Mouse (Mus musculus): ENCODE measurements around the gene Nt5c3. TPM values are rescaled to one million over a fixed set of nuclear protein-coding genes. Genes with fewer than 3 reads are reported as not detected.
A peak's percentile ranks its signal among the peaks of the same experiment; 100 is the strongest.

Nt5c3 gene
- 44.5 and 52.0 TPM in 2 replicates for polyA plus RNA-seq (2012; rRNA removed)

DNA sequence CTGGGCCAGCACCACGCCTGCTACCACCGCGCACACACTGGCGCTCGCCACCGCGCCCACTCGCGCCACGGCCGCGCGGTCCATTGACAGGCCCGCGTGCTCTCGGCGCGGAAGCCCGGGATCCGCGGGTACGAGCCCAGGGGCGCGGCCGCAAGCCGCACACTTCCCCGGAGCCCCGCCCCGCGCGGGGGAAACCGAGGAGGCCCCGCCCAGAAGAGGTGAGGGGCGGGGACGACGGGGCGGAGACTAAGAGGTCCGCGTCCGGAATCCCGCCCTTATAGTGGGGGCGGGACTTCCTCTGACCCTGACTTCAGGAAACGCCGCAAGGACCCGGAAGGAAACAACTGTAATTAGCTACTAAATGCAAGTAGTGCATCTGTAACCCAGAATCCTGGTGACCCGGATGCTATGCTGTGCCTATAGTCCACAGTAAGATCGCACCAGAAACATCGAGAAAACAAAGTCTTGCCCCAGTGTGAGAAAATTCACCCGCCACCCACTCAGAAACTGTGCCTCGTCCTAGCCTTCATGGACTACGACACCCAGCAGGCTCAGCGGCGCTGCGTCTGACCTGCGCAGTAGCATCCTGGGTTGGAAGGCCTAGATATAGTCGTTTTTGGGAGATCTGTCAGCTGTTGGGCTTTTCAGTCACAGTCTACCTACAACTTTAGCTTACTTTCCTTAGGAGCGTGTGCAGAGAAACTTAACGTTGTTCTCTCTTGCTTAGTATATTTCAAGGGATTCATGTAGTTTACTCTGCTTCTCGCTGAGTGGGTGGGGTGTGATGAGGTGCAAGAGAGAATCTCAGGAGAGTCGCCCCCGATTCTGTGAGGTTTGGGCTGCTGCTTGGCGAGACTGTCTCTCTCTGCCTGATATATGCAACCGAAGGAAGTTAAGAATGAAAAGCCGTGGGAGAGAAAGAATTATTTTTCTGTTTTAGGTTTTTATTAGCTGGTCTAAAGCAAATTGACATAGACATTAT is at the start of gene Nt5c3, which contains the start of gene Vmn1r4:
Gene Nt5c3 (minus strand): TSS at position 207 of the 982 bp plus-strand sequence.
Gene Vmn1r4 (plus strand): TSS at position 290 of the 982 bp plus-strand sequence.
- DNase-seq (ENCODE audit: extremely low spot score in 1 of 2, low spot score in 1 of 2): peak; percentile 94

DNA sequence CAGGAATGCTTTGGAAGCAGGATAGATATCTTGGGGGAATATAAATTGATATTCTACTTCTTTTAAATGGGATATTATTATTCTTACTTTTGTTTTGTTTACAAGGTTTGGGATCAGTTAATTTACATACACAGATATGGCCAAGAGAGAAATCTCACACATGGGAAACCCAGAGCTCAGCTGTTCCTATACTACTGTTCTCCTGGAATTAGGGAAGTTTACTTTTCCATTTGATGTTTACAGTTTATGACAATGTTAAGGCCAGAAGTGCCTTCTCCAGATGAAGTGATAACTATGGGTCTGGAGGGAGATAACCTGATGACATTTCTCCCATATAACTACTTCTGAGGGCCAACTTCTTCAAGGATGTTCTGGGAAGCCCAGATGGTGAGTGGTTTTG is 46.2 kb upstream of the Nt5c3 start, which contains the start of gene Vmn1r5:
Gene Vmn1r5 (plus strand): TSS at position 301 of the 400 bp plus-strand sequence.
- no peak for DNase-seq (ENCODE audit: extremely low spot score in 1 of 2, low spot score in 1 of 2)

DNA sequence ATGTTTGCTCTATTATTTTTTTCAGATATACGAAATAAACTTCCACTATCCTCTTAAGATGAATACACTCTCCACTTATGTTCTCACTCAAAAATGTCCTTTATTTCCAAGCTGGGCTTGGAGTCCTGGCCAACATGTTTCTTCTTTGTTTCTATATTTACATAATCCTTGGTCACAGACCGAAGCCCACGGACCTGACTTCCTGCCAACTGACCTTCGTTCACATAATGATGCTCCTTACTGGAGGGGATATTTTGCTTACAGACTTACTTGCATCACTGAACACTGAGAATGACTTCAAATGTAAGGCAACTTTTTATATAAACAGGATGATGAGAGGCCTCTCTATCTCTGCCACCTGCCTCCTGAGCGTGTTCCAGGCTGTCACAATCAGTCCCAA is 32.7 kb upstream of the Nt5c3 start:
- no peak for DNase-seq (ENCODE audit: extremely low spot score in 1 of 2, low spot score in 1 of 2)

DNA sequence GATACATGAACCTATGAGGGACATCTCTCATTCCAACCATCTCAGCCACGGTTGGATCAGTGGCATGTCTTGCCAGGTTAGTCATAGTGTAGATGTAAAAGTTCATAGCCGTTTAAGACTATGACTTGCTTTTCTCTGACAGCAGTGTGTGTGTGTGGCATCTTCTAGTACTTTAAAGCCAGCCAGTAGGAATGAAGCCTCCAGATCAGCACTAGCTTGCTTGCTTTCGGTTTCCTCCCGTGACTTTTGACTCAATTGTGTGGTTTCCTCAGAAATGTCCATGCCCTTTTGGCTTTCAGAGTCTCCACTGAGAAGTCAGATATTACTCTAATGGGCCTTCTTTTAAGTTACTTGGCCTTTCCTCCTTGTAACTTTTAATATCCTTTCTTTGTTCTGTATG is 10.6 kb upstream of the Nt5c3 start:
- no peak for DNase-seq (ENCODE audit: extremely low spot score in 1 of 2, low spot score in 1 of 2)

DNA sequence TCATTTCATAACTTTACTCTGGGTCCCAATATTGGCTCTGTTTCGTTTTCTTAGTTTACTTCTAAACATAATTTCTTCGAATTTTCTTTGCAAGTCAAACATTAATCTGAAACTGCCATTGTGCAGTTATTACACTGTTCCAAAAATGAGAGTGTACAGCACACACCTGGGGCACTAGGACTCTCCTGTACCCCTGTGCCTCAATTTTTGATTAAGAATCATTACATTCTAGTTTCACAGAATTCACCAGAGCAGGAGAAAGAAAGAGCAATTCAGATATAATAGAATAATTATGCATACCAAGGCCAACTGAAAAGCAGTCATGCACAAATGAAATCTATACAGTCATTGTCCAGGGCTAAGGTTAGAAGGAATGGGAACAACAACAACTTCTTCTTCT is 8.7 kb upstream of the Nt5c3 start:
- no peak for DNase-seq (ENCODE audit: extremely low spot score in 1 of 2, low spot score in 1 of 2)

DNA sequence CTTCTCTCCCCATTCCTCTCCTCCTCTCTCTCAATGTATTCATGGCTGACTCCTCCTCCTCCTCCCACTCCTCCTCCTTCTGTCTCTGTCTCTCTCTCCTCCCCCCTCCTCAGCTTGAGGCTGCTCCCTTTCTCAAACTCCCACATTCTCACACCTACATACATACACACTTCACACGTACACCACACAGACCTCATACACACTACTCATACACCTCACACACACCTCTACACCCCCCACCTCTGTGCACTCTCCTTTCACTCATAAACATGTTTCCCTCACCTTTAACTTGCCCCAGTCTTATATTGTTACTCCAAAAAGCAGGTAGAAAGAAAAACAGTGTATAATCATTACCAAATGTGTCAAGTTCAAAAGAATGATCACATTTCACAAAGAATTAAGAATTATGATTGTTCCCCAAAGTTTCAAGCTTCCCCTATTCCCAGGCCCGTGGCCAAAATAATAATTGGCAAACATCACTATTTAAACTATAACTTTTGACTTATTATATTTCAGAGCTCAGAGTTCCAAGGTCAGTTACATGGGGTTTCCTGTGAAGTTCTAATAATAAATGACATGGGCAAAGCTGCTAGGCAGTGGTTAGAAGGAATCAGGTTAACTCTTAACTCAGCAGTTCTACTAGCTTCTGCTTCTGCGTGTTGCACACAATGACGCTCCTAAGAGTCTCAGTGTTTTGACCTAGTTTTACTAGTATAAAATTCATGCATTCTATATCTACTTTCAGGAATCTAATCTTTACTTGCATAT is 8.1 kb upstream of the Nt5c3 start:
- DNase-seq (ENCODE audit: extremely low spot score in 1 of 2, low spot score in 1 of 2): no peak

DNA sequence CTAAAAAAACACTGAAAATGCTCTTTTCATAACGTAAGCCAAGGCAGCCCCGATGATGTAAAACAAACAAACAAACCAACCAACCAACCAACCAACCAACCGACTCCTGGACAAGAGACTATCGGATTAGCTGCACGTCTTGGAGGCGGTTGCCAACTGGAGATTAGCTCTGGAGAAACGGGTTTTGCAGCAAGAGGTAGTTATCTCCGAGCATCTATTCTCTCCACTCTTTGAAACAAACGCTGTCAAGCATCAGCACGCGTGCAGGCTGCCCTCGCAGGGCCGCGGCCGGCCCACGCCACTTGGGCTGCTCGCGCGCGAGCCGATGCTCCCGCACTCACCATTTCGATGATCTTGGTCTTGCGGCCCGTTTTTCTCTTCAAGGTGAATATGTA is 404 bp downstream of the Nt5c3 start:
- no peak for DNase-seq (ENCODE audit: extremely low spot score in 1 of 2, low spot score in 1 of 2)

DNA sequence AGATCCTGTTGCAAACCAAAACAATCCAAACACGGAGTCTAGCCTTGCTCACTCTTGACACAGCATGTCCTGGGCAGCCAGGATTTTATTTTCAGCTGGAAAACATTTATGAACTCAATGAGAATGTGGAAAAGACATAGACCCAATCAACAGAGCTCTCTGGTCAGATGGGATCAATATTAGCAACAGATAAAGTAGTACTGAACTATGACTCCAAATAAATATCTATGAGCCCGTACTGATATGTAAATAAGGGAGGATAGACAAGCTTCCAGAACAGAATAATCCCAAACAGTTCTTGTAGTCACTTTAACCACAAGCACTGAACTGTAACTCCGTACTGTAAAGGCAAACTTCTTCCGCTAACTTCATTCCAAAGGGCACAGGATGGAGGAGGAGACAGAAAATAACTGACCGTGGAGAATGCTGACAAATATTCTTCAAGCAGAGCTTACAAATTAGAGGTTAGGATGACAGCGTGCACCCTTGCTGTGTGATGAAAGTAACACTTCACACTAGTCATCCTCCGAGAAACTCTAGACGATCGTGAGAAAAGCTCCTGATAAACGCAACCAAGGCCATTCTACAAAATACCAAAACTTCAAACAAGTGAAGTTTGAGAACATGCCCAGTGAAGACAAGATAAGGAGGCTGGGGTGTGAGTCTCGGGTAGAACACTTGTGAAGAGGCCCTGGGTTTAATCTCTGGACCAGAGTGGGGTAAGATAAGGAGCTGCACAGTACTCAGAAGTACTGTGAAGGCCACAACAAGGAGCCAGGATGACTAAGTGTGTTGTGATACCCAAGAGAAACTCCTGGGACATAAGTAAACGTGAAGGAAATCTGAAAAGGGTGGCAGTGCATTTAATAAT is 3.3 kb downstream of the Nt5c3 start:
- no peak for DNase-seq (ENCODE audit: extremely low spot score in 1 of 2, low spot score in 1 of 2)

DNA sequence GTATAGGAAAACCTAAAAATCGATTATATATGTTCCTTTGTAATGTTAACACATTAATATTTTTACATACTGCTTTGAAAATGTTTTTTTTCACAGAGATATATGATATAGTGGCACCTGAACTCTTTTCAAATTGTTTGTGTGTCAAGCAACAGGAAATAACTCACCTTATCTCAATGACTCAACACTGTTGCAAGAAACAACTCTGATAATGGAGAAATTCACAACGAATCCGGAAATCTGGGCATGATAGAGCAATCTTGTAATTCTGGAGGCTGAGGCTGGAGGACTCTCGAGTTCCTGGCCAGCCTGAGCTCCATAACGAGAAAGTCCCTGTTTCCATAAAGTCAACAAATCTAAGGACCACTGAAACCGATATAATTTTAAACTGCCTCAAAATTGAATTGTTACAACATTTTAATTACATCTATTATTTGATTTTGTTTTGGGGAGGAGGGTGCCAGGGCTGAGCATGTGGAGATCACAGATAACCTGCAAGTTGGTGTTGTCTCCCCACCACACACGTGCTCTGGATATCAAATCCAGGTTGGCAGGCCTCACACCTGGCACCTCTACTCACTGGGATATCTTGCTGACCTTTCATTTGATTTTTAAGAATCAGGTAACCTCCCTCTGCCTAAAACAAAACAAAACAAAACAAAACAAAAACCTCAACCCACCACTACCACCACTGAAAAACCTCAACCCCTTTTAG is 4.2 kb downstream of the Nt5c3 start:
- no peak for DNase-seq (ENCODE audit: extremely low spot score in 1 of 2, low spot score in 1 of 2)

DNA sequence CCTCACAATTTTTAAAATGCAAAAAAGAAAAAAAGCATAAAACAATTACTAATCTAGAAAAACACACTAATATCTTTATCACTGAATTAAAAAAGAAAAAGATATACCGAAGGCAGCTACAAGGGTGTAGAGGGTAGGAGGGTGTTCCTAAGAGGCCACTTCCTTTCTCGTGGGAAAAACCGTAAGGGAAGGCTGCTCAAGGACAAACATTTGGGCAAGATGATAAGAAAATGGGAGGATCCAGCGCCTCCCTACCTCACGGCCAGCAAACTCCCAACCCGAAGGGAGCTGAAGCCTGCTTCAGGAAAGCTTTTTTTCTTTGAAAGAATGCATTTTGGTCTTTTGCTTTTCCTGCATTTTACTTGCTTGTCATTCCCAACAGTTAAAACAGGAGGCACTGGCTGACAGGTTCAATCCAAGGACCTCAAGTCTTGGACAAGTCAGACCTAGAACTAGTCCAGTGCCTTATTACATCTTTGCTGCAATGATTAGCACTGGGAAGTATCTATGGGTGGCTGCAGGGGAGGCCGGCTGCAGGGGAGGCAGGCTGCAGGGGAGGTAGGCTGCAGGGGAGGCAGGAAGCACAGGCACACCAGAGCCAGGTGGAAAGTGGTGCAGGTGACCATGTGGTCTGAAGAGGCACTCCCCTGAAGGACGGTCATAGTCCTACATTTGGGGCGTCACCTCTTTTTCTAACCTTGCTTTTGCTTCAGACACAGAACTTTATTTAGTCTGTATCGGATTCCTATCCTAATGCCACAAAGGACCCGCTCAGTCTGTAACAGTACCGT is 6.0 kb downstream of the Nt5c3 start:
- DNase-seq (ENCODE audit: extremely low spot score in 1 of 2, low spot score in 1 of 2): no peak

DNA sequence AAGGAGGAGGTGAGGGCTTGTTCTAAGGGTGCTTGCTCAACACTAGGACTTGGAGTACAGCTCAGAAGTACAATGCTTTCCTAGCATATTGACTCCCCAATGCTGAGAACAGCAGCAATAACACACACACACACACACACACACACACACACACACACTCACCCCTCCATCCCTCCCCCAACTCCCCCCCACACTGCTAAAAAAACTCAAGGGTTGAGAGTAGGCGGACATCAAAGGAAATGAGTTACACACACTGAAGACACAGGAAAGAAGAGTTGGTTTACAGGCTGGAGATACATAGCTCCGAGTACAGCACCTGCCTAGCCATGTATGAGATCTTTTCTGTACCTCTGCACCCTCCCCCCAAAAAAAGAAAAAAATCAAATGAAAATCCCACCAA is 7.5 kb downstream of the Nt5c3 start:
- no peak for DNase-seq (ENCODE audit: extremely low spot score in 1 of 2, low spot score in 1 of 2)

DNA sequence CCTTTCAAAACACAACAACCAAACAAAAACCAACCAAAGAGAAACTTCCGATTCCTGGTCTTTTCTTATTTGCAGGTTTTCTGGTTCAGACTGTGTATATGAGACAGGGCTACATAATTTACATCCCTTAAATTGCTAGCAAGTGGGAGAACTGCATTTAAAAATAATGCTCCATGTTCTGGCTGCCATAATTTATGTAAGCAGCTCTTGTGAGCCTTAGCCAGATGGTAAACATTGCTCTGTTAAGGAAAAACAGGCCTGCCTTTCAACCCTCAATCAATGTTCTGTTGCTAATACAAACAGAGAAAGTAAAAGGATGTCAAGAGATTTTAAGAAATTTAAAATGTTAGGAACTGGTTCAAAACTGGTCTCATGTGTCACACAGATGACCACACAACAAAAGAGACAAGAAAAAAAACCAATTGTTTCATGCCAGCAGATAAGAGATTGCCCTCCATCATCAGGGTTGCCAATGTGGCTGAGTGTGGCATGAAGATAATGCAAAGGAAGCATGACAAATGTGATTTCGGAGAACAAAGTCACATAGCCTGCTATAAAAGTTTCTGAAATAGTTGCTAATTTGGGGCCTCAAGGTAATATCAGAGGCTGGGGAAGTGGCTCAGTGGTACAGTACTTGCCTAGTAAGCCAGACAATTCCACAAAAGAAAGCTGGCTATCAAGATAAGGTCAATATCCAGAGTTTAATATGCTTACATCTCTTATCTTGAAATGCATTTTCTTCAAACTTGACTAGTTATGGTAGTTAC is 10.5 kb downstream of the Nt5c3 start:
- DNase-seq (ENCODE audit: extremely low spot score in 1 of 2, low spot score in 1 of 2): no peak

DNA sequence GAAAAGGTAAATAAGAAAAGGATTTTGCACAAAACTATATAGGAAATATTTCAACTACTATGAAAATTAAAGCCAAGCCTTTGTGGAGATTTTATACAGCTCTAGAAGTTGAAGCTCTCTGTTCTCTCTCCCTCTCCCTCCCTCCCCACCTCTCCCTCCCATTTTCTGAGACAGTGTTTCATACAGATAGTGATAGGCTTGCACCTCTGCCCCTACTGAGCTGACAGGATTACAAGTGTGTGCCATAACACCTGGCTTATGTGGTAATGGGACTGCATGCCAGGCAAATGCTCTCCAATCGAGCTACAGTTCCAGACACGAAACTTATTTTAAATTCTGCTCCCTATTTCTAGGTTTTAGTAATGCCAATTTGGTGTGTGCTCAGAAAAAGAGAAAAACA is 12.8 kb downstream of the Nt5c3 start:
- no peak for DNase-seq (ENCODE audit: extremely low spot score in 1 of 2, low spot score in 1 of 2)

DNA sequence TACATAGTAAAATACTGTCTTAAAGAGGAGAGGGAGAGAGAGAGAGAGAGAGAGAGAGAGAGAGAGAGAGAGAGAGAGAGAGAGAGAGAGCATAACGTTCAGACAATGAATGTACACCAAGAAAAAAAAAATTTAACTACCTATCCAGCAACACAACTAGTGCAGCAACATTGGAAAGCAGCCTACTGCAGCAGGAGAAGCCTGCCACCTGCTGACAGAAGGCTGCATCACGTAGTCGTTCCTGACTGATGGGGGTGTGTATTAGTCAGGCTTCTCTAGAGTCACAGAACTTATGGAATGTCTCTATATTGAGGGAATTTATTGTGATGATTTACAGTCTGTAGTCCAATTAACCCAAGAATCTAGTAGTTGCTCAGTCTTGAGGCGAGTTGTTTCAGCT is 14.8 kb downstream of the Nt5c3 start:
- peak; percentile 43 to 79 for DNase-seq (ENCODE audit: extremely low spot score in 1 of 2, low spot score in 1 of 2)

DNA sequence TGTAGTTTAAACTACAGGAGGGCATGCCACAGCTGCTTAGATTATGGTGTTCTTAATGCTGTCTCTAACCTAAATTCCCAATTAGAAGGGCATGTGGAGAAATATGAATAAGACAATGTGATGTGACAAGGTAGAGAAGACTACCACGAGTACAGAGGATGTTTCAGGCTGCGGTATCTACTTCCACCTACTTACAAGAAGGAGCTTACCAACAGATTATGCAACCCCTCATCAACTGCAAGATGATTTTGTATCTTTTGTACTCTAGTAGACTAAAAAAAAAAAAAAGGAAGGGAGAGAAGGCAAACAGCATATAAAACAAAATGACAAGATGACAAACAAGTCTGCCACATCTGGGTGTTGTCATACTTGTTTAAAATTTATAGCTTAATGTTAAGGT is 15.3 kb downstream of the Nt5c3 start:
- no peak for DNase-seq (ENCODE audit: extremely low spot score in 1 of 2, low spot score in 1 of 2)

DNA sequence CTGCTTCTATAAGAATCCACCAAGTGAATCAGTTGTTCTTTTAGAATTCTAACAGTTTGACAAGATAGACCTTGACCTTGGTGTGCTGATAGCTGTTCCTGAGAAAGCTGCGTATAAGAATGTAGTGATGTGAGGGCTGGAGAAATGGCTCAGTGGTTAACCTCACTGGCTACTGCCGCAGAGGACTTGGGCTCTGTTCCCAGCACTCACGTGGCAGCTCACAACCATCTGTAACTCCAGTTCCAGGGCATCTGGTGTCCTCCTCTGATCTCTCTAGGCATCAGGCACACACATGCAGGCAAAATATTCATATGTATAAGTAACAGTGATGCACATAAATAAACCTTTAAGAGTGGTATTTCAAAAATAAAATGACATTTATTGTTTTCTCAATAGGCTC is 15.8 kb downstream of the Nt5c3 start:
- no peak for DNase-seq (ENCODE audit: extremely low spot score in 1 of 2, low spot score in 1 of 2)

DNA sequence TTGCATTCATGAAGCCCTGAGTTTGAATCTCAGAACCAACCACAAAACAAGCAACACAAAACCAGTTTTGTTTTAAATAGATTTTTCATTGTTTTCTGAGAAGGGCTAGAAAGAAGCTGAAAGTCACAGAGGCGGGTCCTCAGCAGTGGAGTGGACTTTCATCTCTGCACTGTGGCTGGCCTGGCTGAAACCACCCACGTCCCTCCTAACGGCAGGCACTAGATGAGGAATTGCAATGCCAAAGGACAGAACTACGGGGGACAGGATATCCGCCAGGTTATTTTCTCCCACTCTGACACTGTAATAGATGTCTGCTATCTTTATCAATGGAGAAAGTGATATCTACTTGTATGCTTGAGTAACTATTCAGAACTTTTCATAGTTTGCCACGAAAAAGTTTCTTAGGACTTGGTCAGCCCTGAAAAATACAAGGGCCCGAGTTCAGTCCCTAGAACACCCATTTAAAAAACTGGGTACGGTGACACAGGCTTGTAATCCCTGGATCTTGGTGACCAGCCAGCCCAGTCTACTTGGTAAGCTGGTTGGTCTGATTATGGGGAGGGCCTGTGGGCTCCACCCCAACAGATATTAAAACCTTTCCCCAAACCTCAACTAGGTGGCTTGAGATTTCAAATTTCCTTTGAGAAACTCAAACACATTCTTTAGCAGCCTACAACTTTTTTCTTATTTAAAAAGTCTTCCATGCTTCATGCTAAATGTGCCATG is 17.4 kb downstream of the Nt5c3 start:
- no peak for DNase-seq (ENCODE audit: extremely low spot score in 1 of 2, low spot score in 1 of 2)

DNA sequence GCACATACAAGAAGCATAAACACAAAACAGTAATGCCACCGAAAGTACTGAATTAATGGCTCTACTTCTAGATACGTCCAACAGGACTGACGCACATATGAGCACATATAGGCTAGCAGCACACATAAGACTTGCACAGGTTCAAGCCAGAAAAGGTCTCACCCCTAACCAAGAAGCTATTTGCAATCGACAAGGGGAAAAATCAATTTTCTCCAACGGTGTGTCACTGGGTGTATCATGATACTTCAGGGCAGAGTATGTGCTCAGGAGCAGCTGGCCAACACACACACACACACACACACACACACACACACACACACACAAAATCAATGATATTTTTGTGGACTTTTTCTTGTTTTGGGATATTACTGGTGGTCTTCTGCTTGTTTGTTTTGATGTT is 18.2 kb downstream of the Nt5c3 start:
- DNase-seq (ENCODE audit: extremely low spot score in 1 of 2, low spot score in 1 of 2): no peak
